Mouse (Mus musculus): ENCODE results near the gene Dlgap3. TPM values are rescaled to one million over a fixed set of nuclear protein-coding genes. Genes with fewer than 3 reads are reported as not detected.

Gene Dlgap3
- polyA plus RNA-seq, 1 experiment: 0.05 TPM

DNA sequence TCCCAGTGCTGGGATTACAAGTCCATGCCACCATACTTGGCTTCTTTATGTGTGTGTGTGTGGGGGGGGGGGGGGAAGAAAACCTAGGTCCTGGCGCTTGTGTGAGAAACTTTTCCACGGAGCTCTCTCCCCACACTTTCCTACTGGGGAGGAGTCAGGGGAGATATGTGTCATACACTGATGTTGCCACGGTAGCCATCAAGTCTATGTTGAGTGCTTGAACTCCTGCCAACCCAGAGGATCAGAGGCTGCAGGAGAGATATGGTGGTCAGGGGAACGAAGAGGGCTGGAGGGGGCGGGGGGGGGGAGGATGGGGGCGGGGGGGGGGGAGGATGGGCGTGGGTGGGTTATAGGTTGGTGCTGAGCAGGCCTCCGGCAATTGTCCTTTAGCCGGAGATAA, 46.8 kb downstream of the Dlgap3 start:
- DNase-seq (ENCODE audit: low read depth): no peak

- no peak for DNase-seq (ENCODE audit: low read depth)
Measured at GRCm38 (mm10) chr4:127216251-127216651, 47.2 kb downstream of the Dlgap3 start.

DNA sequence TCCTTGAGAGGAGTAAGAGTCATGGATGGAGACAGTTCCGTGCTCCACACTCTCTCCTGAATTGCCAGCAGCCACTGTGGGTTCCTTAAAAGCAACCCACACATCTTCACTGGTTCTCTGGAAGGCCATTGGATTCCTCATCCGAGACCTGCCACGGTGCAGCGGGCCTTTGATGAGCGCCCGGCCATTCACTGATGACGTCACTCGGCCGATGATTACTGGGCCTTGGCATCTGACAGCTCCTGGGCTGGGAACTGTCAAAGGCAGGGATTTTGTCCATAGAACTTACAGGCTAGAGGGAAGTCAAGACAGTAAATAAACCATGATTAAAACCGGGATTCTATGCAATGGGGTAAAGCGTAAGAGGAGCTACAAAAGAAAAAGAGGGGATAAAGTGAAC, 48.0 kb downstream of the Dlgap3 start:
- DNase-seq (ENCODE audit: low read depth): no peak

DNA sequence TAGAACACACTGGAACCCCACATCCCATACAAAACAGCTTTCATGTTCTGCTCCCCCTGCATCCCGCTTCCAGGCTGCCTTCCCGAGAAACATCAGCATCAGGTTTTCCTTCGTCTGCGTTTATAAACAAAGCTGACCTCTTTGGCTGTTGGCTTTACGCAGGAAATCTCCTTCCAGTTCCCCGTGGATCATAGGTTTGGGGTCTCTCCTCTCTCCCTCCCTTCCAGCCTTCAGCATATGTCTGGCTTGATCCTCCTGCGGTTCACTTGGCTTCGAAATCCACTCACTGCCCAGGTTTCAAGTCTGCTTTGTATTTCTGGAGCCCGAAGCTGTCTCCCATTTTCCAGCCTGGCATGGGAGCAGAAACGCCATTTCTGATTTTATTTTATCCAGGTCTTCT, 54.3 kb downstream of the Dlgap3 start:
- DNase-seq (ENCODE audit: low read depth): no peak

DNA sequence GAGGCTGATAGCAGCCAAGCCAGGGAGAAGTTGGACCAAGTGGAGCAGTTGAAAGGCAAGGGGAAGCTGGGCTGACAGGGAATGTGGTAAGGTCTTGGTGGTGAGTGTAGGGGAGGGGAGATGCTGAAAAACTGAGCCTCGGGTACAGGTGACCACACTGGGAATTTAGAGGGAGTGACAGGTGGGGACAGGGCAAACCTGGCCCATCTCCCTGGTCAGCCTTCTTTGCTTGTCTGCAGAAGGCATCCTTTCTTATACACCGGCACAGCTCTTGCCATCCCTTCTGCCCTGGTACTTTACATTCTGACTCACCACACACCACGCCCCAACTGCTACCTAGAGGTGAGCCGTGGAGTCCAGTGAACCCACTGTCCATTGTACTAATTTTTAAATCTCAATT, 54.8 kb downstream of the Dlgap3 start:
- DNase-seq (ENCODE audit: low read depth): no peak

GRCm38 (mm10) chr4:127224444-127225100, 55.6 kb downstream of the Dlgap3 start:
- DNase-seq (ENCODE audit: low read depth): no peak

DNA sequence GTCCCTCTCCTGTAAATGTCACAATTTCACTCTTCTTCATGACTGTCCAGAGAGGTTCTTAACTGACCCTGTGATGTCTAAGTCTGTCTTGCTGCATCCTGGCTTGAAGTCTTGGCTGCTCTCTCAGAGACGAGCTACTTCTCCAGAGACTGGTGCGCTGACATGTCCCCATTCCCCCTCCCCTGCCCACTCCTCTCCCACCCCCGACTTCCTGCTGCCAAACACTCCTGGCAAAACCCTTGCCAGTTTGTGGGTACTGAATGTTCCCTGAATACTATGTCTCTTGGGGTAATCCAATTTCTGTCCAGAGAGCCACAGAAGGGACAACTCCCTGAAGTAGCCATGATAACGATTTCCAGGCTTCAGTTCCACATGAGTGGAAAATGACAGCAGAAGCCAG, 57.1 kb downstream of the Dlgap3 start:
- no peak for DNase-seq (ENCODE audit: low read depth)

GRCm38 (mm10) chr4:127227051-127227673, 58.2 kb downstream of the Dlgap3 start:
- DNase-seq (ENCODE audit: low read depth): no peak

DNA sequence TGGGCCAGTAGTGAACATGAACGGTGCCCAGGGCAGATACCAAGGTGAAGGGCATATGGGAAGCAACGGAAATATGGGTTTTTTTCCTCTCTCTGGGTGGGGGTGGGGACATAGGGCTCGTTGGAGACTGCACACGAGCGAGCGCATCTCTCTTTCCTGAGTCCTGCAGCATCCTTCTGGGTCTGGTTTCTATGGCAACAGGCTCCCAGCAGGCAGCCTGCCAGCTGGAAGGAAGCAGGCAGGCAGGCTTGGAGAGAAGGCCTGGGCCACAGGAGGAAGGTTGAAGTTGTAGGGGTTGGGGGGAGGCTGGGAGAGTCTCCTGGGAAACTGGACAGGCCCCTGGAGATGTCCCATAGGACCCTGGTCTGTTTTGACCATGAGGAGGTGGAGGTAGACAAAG, 63.0 kb downstream of the Dlgap3 start:
- DNase-seq (ENCODE audit: low read depth): no peak

DNA sequence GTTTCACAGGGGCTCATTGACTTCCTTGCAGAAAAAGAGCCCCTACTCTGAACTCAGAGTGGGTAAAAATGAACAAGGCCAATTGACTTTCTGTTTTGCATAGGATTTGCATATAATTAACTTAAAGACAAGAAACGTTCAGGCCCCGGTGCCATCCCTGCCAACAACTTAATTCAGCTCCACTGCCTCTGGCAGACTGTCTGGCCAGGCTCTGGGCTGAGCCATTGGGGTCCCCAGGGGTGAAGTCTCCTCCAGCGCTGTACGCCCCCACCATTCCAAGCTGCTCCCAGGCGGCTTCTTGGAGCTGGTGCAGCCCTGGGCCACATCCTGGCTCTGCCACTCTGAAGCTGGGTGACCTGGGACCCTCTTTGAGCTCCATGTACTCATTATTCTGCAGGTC, 63.5 kb downstream of the Dlgap3 start:
- no peak for DNase-seq (ENCODE audit: low read depth)

DNA sequence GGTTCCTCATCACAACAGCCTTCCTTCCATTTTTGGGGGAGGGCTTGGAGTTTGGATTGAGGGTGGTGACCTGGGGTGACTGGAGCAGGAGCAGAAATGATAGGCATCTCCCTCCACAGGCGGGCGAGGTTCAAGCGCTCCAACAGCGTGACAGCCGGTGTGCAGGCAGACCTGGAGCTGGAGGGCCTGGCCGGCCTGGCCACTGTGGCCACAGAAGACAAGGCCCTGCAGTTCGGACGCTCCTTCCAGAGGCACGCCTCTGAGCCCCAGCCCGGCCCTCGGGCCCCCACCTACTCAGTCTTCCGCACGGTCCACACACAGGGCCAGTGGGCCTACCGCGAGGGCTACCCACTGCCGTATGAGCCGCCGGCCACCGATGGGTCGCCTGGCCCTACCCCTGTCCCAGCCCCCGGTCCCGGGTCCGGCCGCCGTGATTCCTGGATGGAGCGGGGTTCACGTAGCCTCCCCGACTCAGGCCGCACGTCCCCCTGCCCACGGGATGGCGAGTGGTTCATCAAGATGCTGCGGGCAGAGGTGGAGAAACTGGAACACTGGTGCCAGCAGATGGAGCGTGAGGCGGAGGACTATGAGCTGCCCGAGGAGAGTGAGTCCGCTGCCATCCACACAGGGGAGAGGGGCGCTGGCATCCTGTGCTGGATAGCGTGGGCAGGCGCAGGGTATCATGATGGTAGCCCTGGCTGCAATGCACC, 64.6 kb downstream of the Dlgap3 start:
- no peak for DNase-seq (ENCODE audit: low read depth)

GRCm38 (mm10) chr4:127235742-127236487, 66.9 kb downstream of the Dlgap3 start:
- no peak for DNase-seq (ENCODE audit: low read depth)

GRCm38 (mm10) chr4:127236631-127237030, 67.6 kb downstream of the Dlgap3 start:
- DNase-seq (ENCODE audit: low read depth): no peak

GRCm38 (mm10) chr4:127237271-127237670, 68.3 kb downstream of the Dlgap3 start:
- DNase-seq (ENCODE audit: low read depth): no peak

GRCm38 (mm10) chr4:127242696-127243095, 73.7 kb downstream of the Dlgap3 start:
- no peak for DNase-seq (ENCODE audit: low read depth)

GRCm38 (mm10) chr4:127243552-127243951, 74.5 kb downstream of the Dlgap3 start, which contains the start of gene Smim12:
Gene Smim12 (plus strand): TSS chr4:127243784.
- DNase-seq (ENCODE audit: low read depth): peak; percentile 52

- DNase-seq (ENCODE audit: low read depth): no peak
Measured at GRCm38 (mm10) chr4:127243953-127244352, 74.9 kb downstream of the Dlgap3 start.

DNA sequence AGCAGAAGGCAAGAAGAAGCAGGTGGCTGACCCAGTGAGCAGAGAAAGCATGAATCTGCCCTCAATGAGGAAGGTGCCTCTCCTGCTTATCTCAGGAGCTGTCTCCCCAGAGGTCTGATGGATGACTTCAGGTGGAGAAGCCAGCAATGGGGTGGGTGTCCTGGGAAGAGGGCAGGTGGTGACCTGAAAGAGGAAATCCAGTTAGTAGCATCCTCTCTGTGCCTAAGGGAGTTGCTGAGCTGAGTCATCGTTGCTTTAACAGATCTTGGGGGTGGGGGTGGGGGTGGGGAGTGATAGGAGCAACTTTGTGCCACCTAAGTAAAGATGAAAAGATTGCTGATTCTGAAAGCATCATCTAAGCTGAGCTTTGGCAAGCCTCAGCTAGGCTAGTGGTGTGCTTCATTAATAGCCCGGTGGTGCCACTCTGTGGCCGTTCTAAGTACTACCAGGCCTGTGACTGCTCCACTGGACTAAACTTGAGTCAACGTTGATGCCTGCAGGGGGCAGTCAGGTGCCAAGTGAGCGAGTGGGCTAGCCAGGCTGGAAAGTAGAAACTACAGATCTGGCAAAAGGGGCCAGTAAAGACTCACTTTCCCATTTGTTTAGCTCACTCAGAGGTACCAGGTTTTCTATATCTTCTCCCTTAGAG, 80.8 kb downstream of the Dlgap3 start:
- DNase-seq (ENCODE audit: low read depth): peak; percentile 37

DNA sequence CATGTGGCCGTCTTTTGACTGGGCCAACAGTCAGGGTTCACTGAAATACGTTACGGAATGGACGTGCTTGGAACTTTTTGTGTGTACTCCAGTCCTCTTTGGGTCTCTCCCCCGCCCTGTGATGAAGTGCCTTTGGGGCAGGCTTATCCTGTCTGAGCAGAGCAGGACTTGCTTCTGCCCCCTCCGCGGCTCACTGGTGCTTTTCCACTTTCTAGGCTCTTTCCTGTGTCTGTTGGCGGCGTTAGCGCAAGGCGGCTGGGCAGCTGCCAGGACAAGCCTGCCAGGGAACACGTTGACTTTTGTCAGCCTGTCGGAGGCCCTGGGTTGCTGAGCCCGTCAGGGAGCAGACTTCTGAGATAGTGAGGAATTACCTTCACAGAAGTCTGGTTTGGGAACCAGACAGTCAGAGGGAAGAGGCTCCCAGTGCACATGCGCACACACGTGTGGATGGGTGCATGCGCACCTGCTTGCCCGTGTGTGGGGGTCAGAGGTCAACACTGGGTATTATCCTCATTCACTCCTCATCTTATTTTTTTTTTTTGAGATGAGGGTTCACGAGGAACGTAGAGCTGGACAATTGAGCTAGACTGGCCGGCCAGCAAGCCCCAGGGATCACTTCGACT, 83.1 kb downstream of the Dlgap3 start:
- no peak for DNase-seq (ENCODE audit: low read depth)

DNA sequence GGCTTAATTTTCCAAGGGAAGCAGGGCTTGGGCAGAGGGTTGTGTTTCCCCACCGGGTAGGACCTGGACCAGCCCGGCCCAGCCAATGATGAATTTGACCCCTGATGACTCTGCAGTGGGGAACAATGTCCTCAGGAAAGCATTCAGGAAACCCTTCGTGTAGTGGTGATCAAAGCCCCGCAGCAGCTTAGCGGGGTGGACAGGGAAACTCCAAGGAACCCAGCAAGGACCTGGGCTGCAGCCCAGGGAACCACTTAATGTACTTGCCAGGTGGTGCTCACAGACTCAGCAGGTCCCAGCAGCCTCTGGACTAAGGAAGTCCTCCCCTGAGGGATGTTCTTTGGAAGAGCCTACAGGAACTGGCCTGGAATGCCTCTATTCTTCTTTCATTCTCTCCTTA, 87.7 kb downstream of the Dlgap3 start:
- no peak for DNase-seq (ENCODE audit: low read depth)

DNA sequence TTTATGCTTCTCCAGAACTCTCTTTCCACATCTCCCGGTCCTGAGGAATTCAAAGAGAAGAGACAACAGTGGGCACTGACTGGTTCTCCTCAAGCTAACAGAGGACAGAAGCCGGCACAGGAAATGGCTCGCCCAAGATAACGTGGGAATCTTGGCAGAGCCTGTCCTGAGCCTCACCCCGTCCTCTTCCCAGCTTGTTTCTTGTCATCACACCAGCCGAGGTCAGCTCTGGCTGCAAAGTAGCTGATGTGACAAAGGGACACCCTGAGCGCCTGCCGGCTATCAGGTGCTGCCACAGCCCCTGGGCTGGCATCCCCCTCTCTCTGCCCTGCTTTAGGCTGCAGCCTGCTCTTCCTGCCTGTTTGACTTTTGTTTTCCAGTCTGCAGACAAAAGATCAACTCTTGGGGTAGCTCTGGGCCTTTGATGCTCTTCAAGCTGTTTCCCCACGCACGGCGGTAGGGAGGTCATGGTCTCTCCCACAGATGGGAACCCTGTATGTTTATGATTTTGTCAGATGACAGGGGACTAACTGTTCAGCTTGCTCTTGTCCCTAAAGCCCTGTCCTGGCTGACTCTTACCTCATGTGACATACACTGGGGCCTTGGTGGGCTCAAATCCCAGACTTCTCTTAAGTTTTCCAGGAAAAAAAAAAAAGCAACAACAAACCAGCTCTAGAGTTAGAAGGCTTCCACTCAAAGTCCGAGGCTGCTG, 89.3 kb downstream of the Dlgap3 start:
- no peak for DNase-seq (ENCODE audit: low read depth)
